Mouse (Mus musculus) CH12.LX (cell line): ENCODE data around the gene Trabd2b. TPM values are rescaled to one million over a fixed set of nuclear protein-coding genes. Genes with fewer than 3 reads are reported as not detected.

Source experiments
- DNase-seq: peaks from one replicate; pipeline ENCODE4 v3.0.0-alpha.2; 2013; ENCODE audit errors: extremely low read depth
- H3K27ac ChIP-seq: 2 replicates; pipeline ENCODE4 v1.5.1; 2012; ENCODE audit warnings: low read depth, mild to moderate bottlenecking, control low read depth, moderate library complexity; ENCODE audit not compliant: insufficient read depth
- H3K27me3 ChIP-seq: replicated peaks from 2 replicates; pipeline ENCODE3; 2012; ENCODE audit warnings: inconsistent platforms
- H3K36me3 ChIP-seq, 2 experiments: replicated peaks in 1 of 2; 2 replicates each; pipeline versions ENCODE3 to v1.6.1; 2012; ENCODE audit warnings: inconsistent platforms in 1 of 2, low read length in 1 of 2, mild to moderate bottlenecking in 1 of 2, mixed read lengths in 1 of 2, moderate library complexity in 1 of 2; ENCODE audit not compliant: control insufficient read depth in 1 of 2, insufficient read depth in 1 of 2
- H3K4me1 ChIP-seq, 2 experiments: 2 replicates each; pipeline ENCODE4 v1.6.1; 2012; ENCODE audit warnings: inconsistent platforms in 1 of 2, moderate library complexity in 1 of 2; ENCODE audit not compliant: insufficient read depth in 2 of 2, control insufficient read depth in 1 of 2
- H3K4me2 ChIP-seq: 2 replicates; pipeline ENCODE4 v1.6.1; 2012; ENCODE audit warnings: low read depth, mild to moderate bottlenecking, control low read depth; ENCODE audit not compliant: poor library complexity, insufficient read depth, severe bottlenecking
- H3K4me3 ChIP-seq, 3 experiments: fragments of 150-350 bp in 1 of 3; sonication (generic) in 1 of 3; replicated peaks in 1 of 3; 2 replicates each; pipeline versions ENCODE3 to v1.5.1; 2011 to 2012; ENCODE audit warnings: low read depth in 2 of 3, low read length in 2 of 3, mild to moderate bottlenecking in 2 of 3, moderate library complexity in 2 of 3, control low read depth in 1 of 3, improper control_type of control experiment in 1 of 3, inconsistent platforms in 1 of 3, mixed read lengths in 1 of 3; ENCODE audit not compliant: poor library complexity in 1 of 3
- H3K79me2 ChIP-seq: replicated peaks from 2 replicates; pipeline ENCODE4 v1.6.1; 2012; ENCODE audit warnings: mild to moderate bottlenecking, moderate library complexity; ENCODE audit not compliant: control insufficient read depth, poor library complexity, insufficient read depth, severe bottlenecking; ENCODE audit errors: extremely low read depth
- H3K9ac ChIP-seq: 2 replicates; pipeline ENCODE4 v1.6.1; 2012; ENCODE audit warnings: low read depth, mild to moderate bottlenecking, control low read depth, moderate library complexity; ENCODE audit not compliant: insufficient read depth
- H3K9me3 ChIP-seq: replicated peaks from 2 replicates; pipeline ENCODE3; 2012; ENCODE audit warnings: low read length, inconsistent platforms, mixed read lengths
- CHD1 ChIP-seq: IDR thresholded peaks from 2 replicates; pipeline ENCODE4 v1.6.1; 2012; ENCODE audit warnings: low read depth, low read length, improper control_type of control experiment, inconsistent platforms
- CTCF ChIP-seq, 2 experiments: IDR thresholded peaks in 1 of 2; conservative IDR thresholded peaks in 1 of 2; 2 replicates each; pipeline ENCODE4 v1.5.1; 2011 to 2012; ENCODE audit warnings: low read depth in 2 of 2, low read length in 2 of 2, improper control_type of control experiment in 1 of 2, inconsistent platforms in 1 of 2, mild to moderate bottlenecking in 1 of 2, moderate library complexity in 1 of 2
- ETS1 ChIP-seq: conservative IDR thresholded peaks from 2 replicates; pipeline ENCODE4 v1.6.1; 2012; ENCODE audit warnings: low read depth, mild to moderate bottlenecking, inconsistent platforms, low read length, improper control_type of control experiment, moderate library complexity
- GABPA ChIP-seq: IDR thresholded peaks from 2 replicates; pipeline ENCODE4 v1.6.1; 2012; ENCODE audit warnings: low read depth, low read length, improper control_type of control experiment, inconsistent platforms; ENCODE audit not compliant: insufficient replicate concordance
- HCFC1 ChIP-seq: IDR thresholded peaks from 2 replicates; pipeline ENCODE4 v1.6.1; 2012; ENCODE audit warnings: low read depth, mild to moderate bottlenecking, inconsistent platforms, low read length, improper control_type of control experiment
- IRF4 ChIP-seq: IDR thresholded peaks from 2 replicates; pipeline ENCODE4 v1.6.1; 2014; ENCODE audit warnings: low read depth, mild to moderate bottlenecking, inconsistent platforms, low read length, improper control_type of control experiment
- MAX ChIP-seq: IDR thresholded peaks from 2 replicates; pipeline ENCODE4 v1.6.1; 2011; ENCODE audit warnings: low read length, improper control_type of control experiment
- MEF2A ChIP-seq: IDR thresholded peaks from 2 replicates; pipeline ENCODE4 v1.6.1; 2014; ENCODE audit warnings: low read depth, mild to moderate bottlenecking, inconsistent platforms, low read length, improper control_type of control experiment, borderline replicate concordance
- MYC ChIP-seq: IDR thresholded peaks from 2 replicates; pipeline ENCODE4 v1.6.1; 2011; ENCODE audit warnings: low read depth, mild to moderate bottlenecking, improper control_type of control experiment, low read length
- PAX5 ChIP-seq: IDR thresholded peaks from 2 replicates; pipeline ENCODE4 v1.6.1; 2012; ENCODE audit warnings: low read length, inconsistent platforms, mixed read lengths
- RAD21 ChIP-seq: IDR thresholded peaks from 2 replicates; pipeline ENCODE4 v1.6.1; 2011; ENCODE audit warnings: low read depth, mild to moderate bottlenecking, low read length, improper control_type of control experiment, moderate library complexity
- SMC3 ChIP-seq: IDR thresholded peaks from 2 replicates; pipeline ENCODE4 v1.6.1; 2011; ENCODE audit warnings: low read depth, low read length, improper control_type of control experiment
- TCF12 ChIP-seq: IDR thresholded peaks from 2 replicates; pipeline ENCODE4 v1.6.1; 2014; ENCODE audit warnings: low read depth, mild to moderate bottlenecking, inconsistent platforms, low read length, improper control_type of control experiment
- USF1 ChIP-seq: IDR thresholded peaks from 2 replicates; pipeline ENCODE4 v1.6.1; 2014; ENCODE audit warnings: low read depth, mild to moderate bottlenecking, inconsistent platforms, low read length, improper control_type of control experiment
- ZC3H11A ChIP-seq: IDR thresholded peaks from 2 replicates; pipeline ENCODE4 v1.6.1; 2012; ENCODE audit warnings: low read depth, mild to moderate bottlenecking, inconsistent platforms, low read length, improper control_type of control experiment
- ZMIZ1 ChIP-seq: IDR thresholded peaks from 2 replicates; pipeline ENCODE4 v1.6.1; 2012; ENCODE audit warnings: low read depth, mild to moderate bottlenecking, inconsistent platforms, low read length, improper control_type of control experiment
- ZNF384 ChIP-seq: IDR thresholded peaks from 2 replicates; pipeline ENCODE4 v1.6.1; 2012; ENCODE audit warnings: low read depth, low read length, improper control_type of control experiment, inconsistent platforms
- dilution Hi-C: fragments of 300-500 bp; cut with MboI; formaldehyde crosslinking; loops from 2 replicates; pipeline ENCODE4 v1.14.3; 2020; ENCODE audit warnings: low sequenced_read_pairs; ENCODE audit not compliant: extremely low pct_unique_long_range_greater_than_20kb, extremely low pct_ligation_motif_present
- in situ Hi-C: fragments of 300-500 bp; cut with MboI; formaldehyde crosslinking; loops from 3 replicates; pipeline ENCODE4 v1.14.3; 2019; ENCODE audit warnings: low sequenced_read_pairs, low pct_ligation_motif_present, low pct_unique_long_range_greater_than_20kb, mixed read lengths
- polyA plus RNA-seq: library from polyadenylated mRNA; unstranded; fragments of >175 nt; gene quantifications from 2 replicates; pipeline ENCODE4 v1.2.1, GENCODE M21; 2012; ENCODE audit warnings: low read depth; ENCODE audit not compliant: insufficient read length
- total RNA-seq, 2 experiments: library from RNA; depleted of rRNA; stranded (reverse); fragments of 300-350 nt in 1 of 2; fragments of >200 nt in 1 of 2; gene quantifications; 2 replicates each; pipeline ENCODE4 v1.2.3; 2012 to 2014

The Trabd2b gene
- total and polyA plus RNA-seq, 3 experiments: not detected

DNA sequence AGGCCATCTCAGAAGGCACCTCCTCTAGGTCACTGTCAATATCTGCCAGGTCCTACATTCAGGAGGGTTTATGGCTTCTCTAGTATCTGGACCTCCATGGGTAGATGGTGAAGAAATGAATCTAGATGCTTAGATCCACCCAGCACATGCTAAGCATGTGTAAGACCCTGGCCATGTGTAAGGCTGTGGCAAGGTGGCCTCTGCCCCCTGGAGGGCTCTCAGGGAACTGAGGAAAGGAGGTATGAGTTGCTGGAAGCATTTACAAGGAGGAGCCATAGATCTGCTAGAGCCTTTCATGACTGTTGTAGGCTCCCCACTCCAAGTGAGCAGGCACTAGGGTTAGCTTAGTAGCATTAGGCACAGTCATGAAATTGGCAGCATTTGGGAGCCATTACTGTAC is 192.6 kb downstream of the Trabd2b start:
- TF ChIP-seq RAD21 (peak; percentile 42), ZMIZ1 (no peak), CTCF (conservative IDR thresholded peaks at IDR 0.05 in 1 of 2, IDR thresholded peaks at IDR 0.05 in 1 of 2; ENCODE audit: low read depth in 2 of 2, low read length in 2 of 2) (peak in 1 of 2 experiments; percentile 52; a peak in 3 of 4 replicates), SMC3 (peak; percentile 32; the same call in 1 of the 2 replicates), PAX5 (no peak), MEF2A (no peak)
- Histone ChIP-seq H3K36me3 (no peaks in the 10 kb centered on the region), H3K4me2 (no peak overlapping the region), H3K9me3 (no peaks in the 10 kb centered on the region), H3K79me2 (no peaks in the 10 kb centered on the region), H3K27me3 (peaks cover 87% of the 10 kb centered on the region), H3K4me3 (no peak overlapping the region), H3K9ac (no peak overlapping the region), H3K27ac (no peak overlapping the region), H3K4me1 (no peaks in the 10 kb centered on the region)
- peak; percentile 22 for DNase-seq
- in situ Hi-C loops: no loop called here
- dilution Hi-C loops: no loop called here

DNA sequence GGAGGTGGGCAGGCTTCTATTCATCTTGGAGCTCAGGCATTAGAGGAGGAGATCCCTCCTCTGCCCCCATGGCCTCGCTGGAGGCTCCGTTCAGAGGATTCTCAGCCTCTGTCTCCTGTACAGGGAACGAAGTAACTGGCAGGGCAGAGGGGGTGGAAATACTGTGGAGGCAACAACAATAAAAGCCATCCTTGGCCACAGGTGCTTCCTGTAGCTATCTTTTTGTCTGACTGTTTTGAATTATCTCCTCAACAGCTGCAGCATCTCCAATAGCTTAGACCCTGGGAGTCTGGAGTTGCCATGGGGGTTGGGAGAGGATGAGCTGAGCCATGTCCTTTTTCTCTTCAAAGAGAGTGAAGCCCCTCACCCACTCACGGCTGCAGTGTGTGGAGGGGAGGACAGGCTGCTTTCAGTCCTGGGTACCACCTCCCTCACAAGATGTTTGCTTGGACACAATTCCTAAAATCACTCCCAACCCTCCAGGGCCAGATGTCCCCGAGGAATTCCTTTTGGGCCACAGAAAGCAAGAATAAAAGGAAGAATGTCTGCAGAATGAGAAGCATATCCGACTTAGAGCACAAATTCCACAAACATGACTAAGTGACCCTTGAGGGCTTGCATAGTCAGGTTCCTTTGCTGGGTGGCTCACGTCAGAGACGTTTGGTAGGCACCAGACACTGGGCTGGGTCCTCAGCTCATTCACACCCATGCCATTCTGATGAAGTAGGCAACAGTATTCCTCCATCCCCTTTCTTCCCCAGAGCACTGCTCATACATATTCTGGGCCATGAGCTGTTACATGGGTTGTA is 194.9 kb downstream of the Trabd2b start:
- H3K4me2 ChIP-seq: no peak overlapping the region
- H3K36me3 ChIP-seq: no peaks in the 10 kb centered on the region

GRCm38 (mm10) chr4:114605670-114606069 is 199.1 kb downstream of the Trabd2b start:
- dilution Hi-C loops: no loop called here
- Histone ChIP-seq H3K36me3 (no peaks in the 10 kb centered on the region), H3K4me1 (no peaks in the 10 kb centered on the region), H3K27ac (no peak overlapping the region), H3K4me2 (no peak overlapping the region)
- TF ChIP-seq MYC (no peak), IRF4 (no peak), ETS1 (no peak), TCF12 (no peak), MAX (no peak), ZC3H11A (no peak)
- TF ChIP-seq, all 38 proteins: peak for 0
- Histone ChIP-seq H3K9ac (no peak overlapping the region), H3K4me3 (no peak overlapping the region), H3K27me3 (peaks cover 77% of the 10 kb centered on the region), H3K9me3 (no peaks in the 10 kb centered on the region), H3K79me2 (no peaks in the 10 kb centered on the region)
- no peak for DNase-seq
- in situ Hi-C loops: no loop called here

More for the DNA sequence above, 194.9 kb downstream of the Trabd2b start:
- Histone ChIP-seq H3K9me3 (no peaks in the 10 kb centered on the region), H3K27ac (no peak overlapping the region), H3K4me1 (no peaks in the 10 kb centered on the region), H3K79me2 (no peaks in the 10 kb centered on the region), H3K9ac (no peak overlapping the region), H3K4me3 (no peak overlapping the region), H3K27me3 (peaks cover 90% of the 10 kb centered on the region)
- no peak for DNase-seq
- dilution Hi-C loops (no loop called here), in situ Hi-C loops (no loop called here)
- no peak for TF ChIP-seq IRF4
- TF ChIP-seq ZMIZ1: no peak
- TF ChIP-seq GABPA: no peak
- no peak for TF ChIP-seq SMC3
- no peak for TF ChIP-seq ZC3H11A
- TF ChIP-seq ZNF384: no peak
- TF ChIP-seq CHD1: no peak
- no peak for TF ChIP-seq HCFC1
- TF ChIP-seq USF1: no peak
- TF ChIP-seq MYC: no peak
- no peak for TF ChIP-seq MAX
